Mouse (Mus musculus) small intestine, adult 2 months (tissue): ENCODE measurements at regions not wholly inside any gene's neighbourhood (a gene's known extent, or its start where the extent isn't known, plus 50 kb on each side); places are given as distances from the start of the nearest gene placed in this dataset.

Source experiments
- CTCF ChIP-seq: fragments of 200-500 bp; IDR thresholded peaks from 2 replicates; pipeline ENCODE4 v1.5.1; 2012; ENCODE audit warnings: low read depth, mild to moderate bottlenecking, control low read depth, inconsistent platforms, low read length, moderate library complexity, mixed read lengths; ENCODE audit not compliant: insufficient replicate concordance, insufficient read length; ENCODE audit errors: extremely low read depth
- POLR2A ChIP-seq: fragments of 200-500 bp; IDR thresholded peaks from 2 replicates; pipeline ENCODE4 v1.6.1; 2012; ENCODE audit warnings: low read depth, mild to moderate bottlenecking, control low read depth, inconsistent platforms, low read length, moderate library complexity

GRCm38 (mm10) chr13:100988116-100988515 lies 154.9 kb upstream of the Slc30a5 start:
- no peak for TF ChIP-seq CTCF
- TF ChIP-seq POLR2A, result no peak
